Mouse (Mus musculus) heart, postnatal 0 days (tissue): ENCODE results near the gene Capn5.

Source experiments
- CTCF ChIP-seq: IDR thresholded peaks from 2 replicates; pipeline ENCODE4 v1.5.1; 2016; ENCODE audit warnings: antibody characterized with exemption, control low read depth, low read depth
- EP300 ChIP-seq: IDR thresholded peaks from 2 replicates; pipeline ENCODE4 v1.6.1; 2016; ENCODE audit warnings: antibody characterized with exemption, low read depth

- TF ChIP-seq EP300, result no peak
- peak; percentile 58 for TF ChIP-seq CTCF
Measured at GRCm38 (mm10) chr7:98191571-98192250, 13.6 kb upstream of the Capn5 start.
